Mouse (Mus musculus) E14TG2a.4 (cell line): ENCODE measurements around the gene Cdh6.

Experiments used
- CTCF ChIP-seq: conservative IDR thresholded peaks from 2 replicates; pipeline ENCODE4 v1.5.1; 2014; ENCODE audit warnings: low read length
- NANOG ChIP-seq: IDR thresholded peaks from 2 replicates; pipeline ENCODE4 v1.6.1; 2014; ENCODE audit warnings: borderline replicate concordance, low read length, mixed read lengths
- POU5F1 ChIP-seq: IDR thresholded peaks from 2 replicates; pipeline ENCODE4 v1.6.1; 2014; ENCODE audit warnings: low read length, borderline replicate concordance

- TF ChIP-seq CTCF (no peak), POU5F1 (no peak), NANOG (no peak)
Observed at GRCm38 (mm10) chr15:13095406-13095805, 78.1 kb downstream of the Cdh6 start.
